Mouse (Mus musculus) erythroblast, embryonic 14.5 days (primary cell): ENCODE results near the gene Amer2. TPM values are rescaled to one million over a fixed set of nuclear protein-coding genes. Genes with fewer than 3 reads are reported as not detected.

Source experiments
- H3K27me3 ChIP-seq: 2 replicates; pipeline ENCODE4 v1.6.1; 2012; ENCODE audit warnings: inconsistent platforms; ENCODE audit not compliant: control insufficient read depth
- H3K36me3 ChIP-seq: 2 replicates; pipeline ENCODE4 v1.6.1; 2012; ENCODE audit warnings: mild to moderate bottlenecking, inconsistent platforms; ENCODE audit not compliant: control insufficient read depth
- H3K4me1 ChIP-seq: 2 replicates; pipeline ENCODE4 v1.6.1; 2012; ENCODE audit warnings: inconsistent platforms; ENCODE audit not compliant: control insufficient read depth
- H3K4me3 ChIP-seq: replicated peaks from 2 replicates; pipeline ENCODE3; 2012; ENCODE audit warnings: moderate library complexity, mild to moderate bottlenecking, inconsistent platforms
- H3K9me3 ChIP-seq: 2 replicates; pipeline ENCODE4 v1.6.1; 2012; ENCODE audit warnings: low read length, inconsistent platforms, mixed read lengths; ENCODE audit not compliant: control insufficient read depth
- GATA1 ChIP-seq: IDR thresholded peaks from 2 replicates; pipeline ENCODE4 v1.6.1; 2012; ENCODE audit warnings: low read length, inconsistent platforms, mixed read lengths
- TAL1 ChIP-seq: IDR thresholded peaks from 3 replicates; pipeline ENCODE4 v1.6.1; 2012; ENCODE audit warnings: low read length, inconsistent platforms, mixed read lengths
- polyA plus RNA-seq: library from polyadenylated mRNA; stranded (reverse); fragments of >175 nt; gene quantifications from 2 replicates; pipeline ENCODE4 v1.2.3, GENCODE M21; 2012

Gene Amer2
- polyA plus RNA-seq, 1 experiment: not detected

- no peak overlapping the region for H3K4me3 ChIP-seq
- H3K27me3 ChIP-seq: peaks cover 10% of the 10 kb centered on the region
- no peak for TF ChIP-seq TAL1
- no peak for TF ChIP-seq GATA1
- no peaks in the 10 kb centered on the region for H3K36me3 ChIP-seq
- no peaks in the 10 kb centered on the region for H3K9me3 ChIP-seq
- no peaks in the 10 kb centered on the region for H3K4me1 ChIP-seq
Observed at GRCm38 (mm10) chr14:60384269-60384668, 11.2 kb downstream of the Amer2 start.

- Histone ChIP-seq H3K36me3 (no peaks in the 10 kb centered on the region), H3K27me3 (peaks cover 1% of the 10 kb centered on the region), H3K4me1 (no peaks in the 10 kb centered on the region), H3K4me3 (no peak overlapping the region), H3K9me3 (no peaks in the 10 kb centered on the region)
- no peak for TF ChIP-seq GATA1
Observed at GRCm38 (mm10) chr14:60385079-60385643, 12.1 kb downstream of the Amer2 start.

GRCm38 (mm10) chr14:60386591-60387501 is 13.8 kb downstream of the Amer2 start:
- H3K4me3 ChIP-seq: no peak overlapping the region
- no peaks in the 10 kb centered on the region for H3K4me1 ChIP-seq
- no peaks in the 10 kb centered on the region for H3K27me3 ChIP-seq
- H3K36me3 ChIP-seq: no peaks in the 10 kb centered on the region
- no peaks in the 10 kb centered on the region for H3K9me3 ChIP-seq
- TF ChIP-seq GATA1: no peak
- no peak for TF ChIP-seq TAL1

- no peak overlapping the region for H3K4me3 ChIP-seq
- H3K9me3 ChIP-seq: no peaks in the 10 kb centered on the region
- H3K27me3 ChIP-seq: no peaks in the 10 kb centered on the region
- H3K36me3 ChIP-seq: no peaks in the 10 kb centered on the region
- TF ChIP-seq TAL1: no peak
- TF ChIP-seq GATA1: no peak
- H3K4me1 ChIP-seq: no peaks in the 10 kb centered on the region
Observed at GRCm38 (mm10) chr14:60388332-60388731, 15.3 kb downstream of the Amer2 start.

- no peak overlapping the region for H3K4me3 ChIP-seq
Observed at GRCm38 (mm10) chr14:60392202-60392601, 19.1 kb downstream of the Amer2 start.

GRCm38 (mm10) chr14:60397321-60397720 is 24.3 kb downstream of the Amer2 start:
- Histone ChIP-seq H3K9me3 (no peaks in the 10 kb centered on the region), H3K4me3 (no peak overlapping the region), H3K27me3 (no peaks in the 10 kb centered on the region), H3K36me3 (no peaks in the 10 kb centered on the region), H3K4me1 (peaks cover 3% of the 10 kb centered on the region)
- TF ChIP-seq TAL1 (no peak), GATA1 (no peak)

More at GRCm38 (mm10) chr14:60392202-60392601, 19.1 kb downstream of the Amer2 start:
- Histone ChIP-seq H3K4me1 (no peaks in the 10 kb centered on the region), H3K9me3 (no peaks in the 10 kb centered on the region), H3K36me3 (no peaks in the 10 kb centered on the region), H3K27me3 (no peaks in the 10 kb centered on the region)
- TF ChIP-seq GATA1: no peak
- no peak for TF ChIP-seq TAL1

- Histone ChIP-seq H3K4me3 (no peak overlapping the region), H3K9me3 (no peaks in the 10 kb centered on the region), H3K36me3 (no peaks in the 10 kb centered on the region), H3K4me1 (peaks cover 3% of the 10 kb centered on the region), H3K27me3 (no peaks in the 10 kb centered on the region)
- TF ChIP-seq GATA1: no peak
- TF ChIP-seq TAL1: no peak
Observed at GRCm38 (mm10) chr14:60398861-60399260, 25.8 kb downstream of the Amer2 start.

GRCm38 (mm10) chr14:60403228-60403627 is 30.2 kb downstream of the Amer2 start:
- no peaks in the 10 kb centered on the region for H3K36me3 ChIP-seq
- no peaks in the 10 kb centered on the region for H3K27me3 ChIP-seq
- H3K9me3 ChIP-seq: no peaks in the 10 kb centered on the region
- TF ChIP-seq GATA1 (no peak), TAL1 (no peak)
- H3K4me1 ChIP-seq: peaks cover 3% of the 10 kb centered on the region
- no peak overlapping the region for H3K4me3 ChIP-seq

- no peaks in the 10 kb centered on the region for H3K4me1 ChIP-seq
- no peaks in the 10 kb centered on the region for H3K36me3 ChIP-seq
- H3K4me3 ChIP-seq: no peak overlapping the region
- TF ChIP-seq TAL1 (no peak), GATA1 (no peak)
- H3K9me3 ChIP-seq: no peaks in the 10 kb centered on the region
- no peaks in the 10 kb centered on the region for H3K27me3 ChIP-seq
Observed at GRCm38 (mm10) chr14:60405829-60406228, 32.8 kb downstream of the Amer2 start.
